Mouse (Mus musculus) left cerebral cortex, adult 18-20 months (tissue): ENCODE results near the gene Smarce1. TPM values are rescaled to one million over a fixed set of nuclear protein-coding genes. Genes with fewer than 3 reads are reported as not detected.
A peak's percentile ranks its signal among the peaks of the same experiment; 100 is the strongest.

Experiments used
- DNase-seq, 2 experiments: peaks; one replicate each; pipeline ENCODE4 v3.0.0; 2021 to 2022; ENCODE audit warnings: low spot score in 2 of 2, mixed read lengths in 1 of 2
- total RNA-seq, 2 experiments: library from RNA; stranded (reverse); gene quantifications; 2 replicates each; pipeline ENCODE4 v1.2.3; 2021

Gene Smarce1
- total RNA-seq, 2 experiments from 2014 or later, result 53.4 to 53.7 TPM

DNA sequence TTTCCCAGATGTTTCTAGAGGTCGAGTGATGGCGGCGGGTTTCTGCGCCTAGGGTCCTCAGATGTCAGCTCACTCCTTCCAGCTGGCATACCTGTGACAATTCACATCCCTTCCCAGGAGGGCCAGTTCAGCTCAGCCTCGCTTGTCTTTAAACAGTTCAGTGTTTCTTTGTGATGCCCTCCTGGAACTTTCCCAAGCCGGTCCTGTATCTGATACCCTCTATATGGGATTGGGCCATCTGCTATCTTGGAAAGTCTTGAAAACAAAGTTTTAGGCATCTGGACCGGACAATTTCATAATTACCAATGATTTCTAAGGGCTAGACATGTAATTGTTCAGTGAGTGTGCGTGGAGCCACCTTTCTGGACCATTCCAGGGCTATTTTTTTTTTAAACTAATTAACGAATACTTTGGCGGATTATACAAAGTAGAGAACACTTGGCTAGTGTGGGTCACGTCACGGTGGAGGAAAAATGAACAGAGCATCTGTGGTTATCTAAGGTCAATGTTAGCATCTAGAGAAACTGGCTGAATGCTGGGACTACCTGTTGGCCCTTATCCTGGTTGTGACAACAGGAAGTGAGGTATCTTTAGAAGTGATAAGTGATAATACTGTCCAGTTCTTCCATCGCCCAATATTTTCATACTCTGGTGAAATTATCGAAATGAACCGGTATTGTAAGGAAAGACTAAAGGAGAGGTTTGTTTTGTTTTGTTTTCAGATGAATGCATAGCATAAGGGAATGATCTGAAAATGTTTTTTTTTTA is 416 bp upstream of the Smarce1 start:
- no peak for DNase-seq

DNA sequence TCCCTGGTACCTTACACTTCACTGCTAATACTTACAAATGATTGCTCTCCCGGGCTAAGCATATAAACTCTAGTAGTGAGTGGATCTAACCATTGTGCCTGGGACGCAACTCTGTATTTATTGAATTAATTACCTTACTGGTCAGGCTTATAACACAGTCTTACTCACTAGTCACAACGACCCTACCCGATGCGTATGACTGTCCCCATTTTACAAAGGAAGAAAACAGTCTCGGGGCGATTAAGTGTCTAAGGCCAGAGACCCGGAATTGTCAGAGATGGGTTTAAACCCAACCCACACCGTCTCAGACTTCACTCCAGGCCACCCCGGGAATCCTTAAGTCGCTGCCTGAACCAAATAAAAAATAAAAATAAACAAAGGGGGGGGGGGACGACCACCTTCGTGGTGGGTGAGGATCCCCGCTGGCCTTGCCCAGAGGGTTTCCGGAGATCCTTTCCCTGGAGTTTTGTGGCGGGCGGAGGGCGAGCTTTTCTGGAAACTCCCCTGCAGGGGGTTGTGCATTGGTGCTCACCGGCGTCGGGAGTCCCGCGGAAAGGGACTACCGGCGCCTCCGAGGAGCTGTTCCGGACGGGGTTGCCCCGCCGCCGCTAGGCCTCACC is 1.1 kb downstream of the Smarce1 start:
- DNase-seq, result no peak

DNA sequence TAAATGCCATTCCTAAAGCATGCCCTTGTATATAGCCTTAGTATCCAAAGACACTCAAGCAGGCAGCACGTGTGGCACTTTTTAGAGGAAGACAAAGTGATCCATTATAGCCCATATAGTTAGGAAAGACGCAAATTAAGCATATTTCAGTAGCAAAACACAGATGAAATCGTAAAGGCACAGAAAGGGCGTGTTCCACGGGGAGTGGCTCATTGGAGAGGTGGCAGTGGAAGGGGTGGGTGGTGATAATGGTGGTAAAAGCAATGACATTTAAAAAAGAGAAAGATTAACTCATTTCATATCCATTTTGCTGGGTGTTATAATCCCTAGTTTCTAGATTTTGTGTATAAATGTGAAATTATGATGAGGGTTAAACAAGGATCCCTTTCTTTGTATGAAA is 4.5 kb downstream of the Smarce1 start:
- no peak for DNase-seq

DNA sequence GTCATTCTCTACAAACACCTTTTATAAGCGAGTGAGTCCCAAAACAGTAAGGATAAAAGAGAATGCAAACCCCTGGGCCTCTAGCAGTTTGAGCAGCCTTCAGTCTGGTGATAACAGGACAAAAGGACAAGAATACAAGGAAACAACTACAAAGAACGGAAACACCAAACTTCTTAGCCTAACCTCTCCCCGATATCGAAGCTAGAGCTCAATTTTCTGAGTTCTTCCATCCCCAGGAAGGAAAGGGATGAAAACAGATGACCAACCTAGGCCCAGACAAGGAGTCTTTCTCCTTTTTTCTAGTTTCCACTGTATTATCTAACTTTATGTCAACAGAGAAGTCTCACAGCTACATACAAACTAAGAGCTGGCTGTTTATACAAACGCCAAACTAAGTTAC is 7.5 kb downstream of the Smarce1 start:
- no peak for DNase-seq

DNA sequence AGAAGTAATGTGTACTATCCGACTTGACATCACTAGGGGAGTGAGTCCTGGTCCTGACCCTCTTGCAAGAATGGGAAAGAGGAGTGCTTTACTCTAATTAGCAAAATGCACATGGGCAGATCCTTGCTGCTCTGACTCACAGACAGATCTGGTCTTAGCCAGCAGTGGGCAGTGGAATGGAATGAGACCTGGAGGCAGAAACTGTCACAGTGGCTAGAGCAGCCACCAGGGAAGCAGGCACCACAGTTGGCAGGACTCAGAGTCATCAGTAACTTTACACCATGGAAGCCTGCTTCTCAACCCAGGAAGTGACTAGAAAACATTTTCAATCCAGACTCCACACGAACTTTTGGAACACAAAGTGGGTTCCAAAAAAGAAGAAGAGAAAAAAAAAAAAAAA is 9.0 kb downstream of the Smarce1 start:
- no peak for DNase-seq

DNA sequence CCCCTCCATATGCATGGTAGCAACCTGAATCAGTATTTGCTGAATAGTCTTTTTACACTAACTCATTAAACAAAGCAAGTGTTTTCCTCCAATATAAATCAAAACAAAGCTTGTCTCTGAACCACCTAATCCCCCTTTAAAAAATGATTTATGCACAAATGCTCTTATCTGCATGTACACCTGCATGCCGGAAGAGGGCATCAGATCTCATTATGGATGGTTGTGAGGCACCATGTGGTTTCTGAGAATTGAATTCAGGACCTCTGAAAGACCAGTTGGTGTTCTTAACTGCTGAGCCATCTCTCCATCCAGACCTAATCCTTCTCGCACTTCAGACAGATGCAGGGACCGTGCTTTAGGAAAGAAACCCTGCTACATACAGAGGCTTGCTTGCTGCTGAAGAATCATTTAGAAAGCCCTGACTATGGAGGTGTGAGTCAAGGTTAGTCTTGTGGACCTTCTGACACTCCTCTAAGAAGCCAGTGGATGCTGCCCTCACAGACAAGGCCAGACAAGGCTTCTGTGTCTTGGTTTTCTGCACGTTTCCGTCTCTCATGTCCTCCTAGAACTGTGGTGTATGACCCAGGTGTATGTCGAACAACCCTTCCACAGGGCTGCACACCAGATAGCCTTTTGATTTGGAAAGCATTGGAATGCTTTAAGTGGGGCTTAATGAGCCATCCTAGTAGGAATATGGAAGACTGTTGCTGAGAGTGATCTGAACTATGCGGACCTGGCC is 13.4 kb downstream of the Smarce1 start:
- no peak for DNase-seq

DNA sequence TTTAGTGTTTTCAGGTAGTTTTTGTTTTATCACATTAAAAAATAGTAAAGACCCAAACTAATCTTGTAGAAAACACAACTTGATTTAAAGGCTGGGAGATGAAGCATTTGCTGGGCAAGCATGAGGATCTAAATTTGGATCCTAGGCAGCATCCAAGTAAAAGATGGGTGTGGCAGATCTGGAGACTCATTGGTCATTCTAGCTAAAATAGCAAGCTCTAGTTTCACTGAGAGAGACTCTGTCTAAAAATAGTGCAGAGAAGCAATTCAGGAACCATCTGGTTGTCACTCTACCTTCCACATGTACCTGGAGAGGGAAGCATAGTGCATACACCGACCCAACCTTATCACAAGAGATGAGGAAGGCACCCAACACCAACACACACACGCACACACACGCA is 14.6 kb downstream of the Smarce1 start:
- DNase-seq, result no peak

DNA sequence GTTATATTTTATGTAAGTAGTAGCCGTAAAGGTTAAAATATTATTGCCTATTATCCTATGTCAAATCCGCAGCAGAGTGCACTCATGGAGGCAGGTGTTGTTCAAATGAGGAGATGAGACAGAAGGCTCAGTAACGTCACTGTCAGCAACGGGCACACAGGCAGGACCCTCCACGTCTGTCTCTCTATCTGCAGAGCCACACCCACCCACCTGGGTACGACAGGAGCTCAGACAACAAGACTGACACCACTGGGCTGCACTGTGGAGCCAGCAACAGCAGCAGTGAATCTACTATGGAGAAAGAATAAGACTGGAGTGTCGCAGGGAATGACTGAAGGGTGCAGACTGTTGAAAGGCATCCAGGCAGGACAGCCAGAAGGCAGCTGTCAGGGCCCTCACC is 18.1 kb downstream of the Smarce1 start:
- DNase-seq, result no peak

DNA sequence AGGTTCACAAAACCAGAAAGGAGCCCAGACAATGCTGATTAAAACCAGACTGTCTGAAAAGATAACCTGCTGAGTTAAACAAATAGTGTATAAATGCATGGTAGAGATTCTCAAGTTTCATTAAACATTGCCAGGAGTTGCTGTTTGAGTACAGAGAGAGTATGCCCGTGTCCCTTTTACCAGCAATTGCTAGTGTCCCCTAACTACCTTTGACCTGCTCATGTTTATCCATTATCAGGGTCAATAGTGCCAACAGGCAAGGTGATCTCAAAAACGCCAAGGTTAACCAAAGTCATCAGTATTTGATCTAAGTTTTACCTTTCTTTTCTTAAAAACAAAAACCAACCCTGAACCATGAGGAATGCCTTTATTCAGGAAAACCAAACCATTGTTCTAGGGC is 18.9 kb downstream of the Smarce1 start:
- no peak for DNase-seq

DNA sequence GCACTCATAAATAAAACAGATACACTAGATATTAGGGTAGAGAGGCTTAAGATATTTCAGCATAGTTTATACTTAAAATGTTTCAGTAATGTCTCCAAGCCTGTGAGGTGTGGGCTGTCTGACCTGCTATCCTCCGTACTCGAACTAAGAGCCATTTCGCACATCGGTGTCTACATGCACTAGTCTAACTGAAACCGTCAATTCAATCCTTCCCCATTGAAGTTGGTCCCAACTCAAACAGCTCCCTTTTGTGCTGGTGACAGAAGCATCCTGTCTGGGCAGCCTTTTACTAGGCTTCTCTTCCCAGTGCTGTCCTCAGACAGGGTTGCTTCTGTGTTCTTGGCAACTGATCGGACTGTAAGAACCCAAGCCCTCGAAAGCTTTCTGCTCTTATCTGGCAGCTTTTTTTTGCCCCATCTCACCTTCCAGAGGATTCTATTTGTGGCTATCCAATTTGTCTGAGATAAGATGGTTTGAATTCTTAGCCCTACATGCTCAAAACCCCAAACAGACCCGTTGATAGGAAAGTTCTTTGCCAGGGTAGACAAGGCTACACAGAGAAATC is 22.6 kb downstream of the Smarce1 start:
- DNase-seq, result no peak

DNA sequence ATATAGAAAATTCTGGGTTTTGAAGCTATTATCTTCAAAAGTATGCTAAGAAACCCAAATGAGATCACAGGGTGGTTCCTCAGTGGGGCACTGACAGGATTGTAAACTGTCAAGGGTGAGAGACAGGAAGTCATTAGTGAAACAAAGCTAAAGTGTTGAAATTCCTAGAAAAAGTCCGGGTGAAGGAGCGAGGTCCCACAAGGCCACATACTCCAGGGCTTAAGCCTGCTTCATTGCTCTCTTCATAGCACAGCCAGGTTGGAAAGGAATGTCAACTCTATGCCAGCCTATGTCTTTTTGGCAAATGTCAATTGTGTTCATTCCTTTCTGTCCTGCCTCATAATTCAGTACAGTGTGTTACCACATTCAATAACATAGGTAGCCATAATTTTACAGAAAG is 23.4 kb downstream of the Smarce1 start:
- DNase-seq, result no peak

DNA sequence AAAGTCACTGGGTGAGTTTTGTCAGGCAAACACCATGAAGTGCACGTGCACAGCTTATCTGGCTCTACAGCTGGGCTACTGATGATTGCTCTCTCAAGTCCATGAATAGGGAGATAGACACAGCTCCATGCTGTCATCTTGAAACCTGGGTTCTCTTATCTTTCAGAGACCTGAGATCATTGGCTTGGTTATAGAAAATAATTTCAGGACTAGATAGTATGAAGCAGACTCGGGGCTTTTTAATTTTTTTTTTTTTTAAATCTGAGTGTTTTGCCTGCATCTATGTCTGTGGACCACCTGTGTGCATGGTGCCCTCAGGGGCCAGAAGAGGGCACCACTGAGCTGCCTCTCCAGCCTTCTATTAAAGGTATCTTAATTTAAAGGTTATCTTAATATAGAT is 23.9 kb downstream of the Smarce1 start:
- DNase-seq, result no peak

DNA sequence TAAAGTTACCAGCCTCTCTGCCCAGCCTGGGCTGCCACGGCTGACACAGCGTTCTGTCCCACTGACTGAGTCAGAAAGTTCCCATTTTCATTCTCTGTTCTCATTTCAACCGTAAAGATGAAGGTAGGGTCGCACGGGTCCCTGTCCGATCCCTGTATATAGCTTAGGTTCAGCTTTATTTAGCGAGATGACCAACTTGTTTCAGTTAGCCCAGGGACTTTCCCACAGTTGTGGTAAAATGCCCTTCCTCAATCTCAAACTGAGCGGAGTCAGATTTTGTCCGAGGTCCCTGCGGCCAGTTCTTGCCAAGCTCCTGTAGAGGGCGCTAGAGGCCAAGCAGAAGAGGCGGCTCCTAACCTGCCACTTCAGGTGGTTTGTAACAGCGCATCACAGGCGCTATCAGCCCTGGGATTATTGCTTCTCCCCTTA is 41.6 kb downstream of the Smarce1 start:
- peak; percentile 48 to 50 for DNase-seq

DNA sequence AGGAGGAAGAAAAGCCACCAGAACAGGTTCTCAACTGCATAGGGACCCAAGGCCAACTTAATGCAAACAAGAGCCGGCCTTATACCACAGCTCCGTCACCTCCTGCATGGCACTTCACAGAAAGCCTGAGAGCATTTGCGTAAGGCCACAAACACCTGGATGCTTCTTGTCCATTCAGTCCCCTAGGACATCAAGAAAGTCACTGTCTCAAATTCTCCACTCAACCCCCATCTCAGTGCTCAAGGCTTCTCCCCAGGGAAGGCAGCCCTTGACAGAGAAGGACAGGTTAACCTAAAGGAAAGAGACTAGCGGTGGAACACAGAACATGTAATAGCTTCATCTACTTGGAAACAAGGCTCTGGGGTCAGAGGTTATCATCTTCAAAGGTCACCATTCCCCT is 43.5 kb downstream of the Smarce1 start:
- DNase-seq, result no peak

DNA sequence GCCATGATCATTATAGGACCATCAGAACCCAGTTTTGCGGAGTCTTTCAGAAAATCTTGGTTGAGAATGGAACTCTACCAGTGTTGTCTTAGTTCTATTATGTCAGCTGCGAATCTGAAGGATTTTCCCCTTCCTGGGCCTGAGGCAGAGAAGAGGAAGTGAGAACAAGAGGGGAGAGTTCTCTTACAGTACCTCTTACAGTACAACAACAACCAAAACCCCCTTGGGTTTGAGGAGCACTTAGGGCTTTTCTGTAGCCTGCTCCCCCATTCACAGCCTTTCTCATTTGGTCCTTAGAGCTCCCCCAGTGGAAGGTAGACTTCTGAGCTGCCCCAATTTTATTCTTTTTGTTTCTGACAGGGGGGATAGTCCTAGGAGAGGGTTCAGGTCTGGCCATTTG is 44.0 kb downstream of the Smarce1 start:
- no peak for DNase-seq

DNA sequence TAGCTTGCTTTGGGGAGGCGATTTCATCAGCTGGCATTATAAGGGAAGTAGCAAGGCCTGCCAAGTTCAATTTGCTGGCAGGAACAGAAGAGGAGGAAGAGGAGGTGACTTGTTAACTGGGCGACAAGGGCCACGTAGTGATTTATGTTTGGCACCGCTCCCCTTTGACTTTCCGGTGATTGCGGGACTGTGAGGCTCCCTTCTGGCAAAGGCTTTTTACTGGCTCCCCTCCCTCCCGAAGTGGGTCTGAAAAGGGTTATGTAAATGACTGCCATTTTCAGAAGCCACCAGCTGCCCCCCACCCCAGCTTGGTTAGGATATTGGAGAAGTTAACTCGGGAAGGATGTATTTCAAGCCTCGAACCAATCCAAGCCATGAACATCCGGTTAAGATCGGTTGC is 48.2 kb downstream of the Smarce1 start:
- DNase-seq, result peak in 1 of 2 experiments; percentile 11

DNA sequence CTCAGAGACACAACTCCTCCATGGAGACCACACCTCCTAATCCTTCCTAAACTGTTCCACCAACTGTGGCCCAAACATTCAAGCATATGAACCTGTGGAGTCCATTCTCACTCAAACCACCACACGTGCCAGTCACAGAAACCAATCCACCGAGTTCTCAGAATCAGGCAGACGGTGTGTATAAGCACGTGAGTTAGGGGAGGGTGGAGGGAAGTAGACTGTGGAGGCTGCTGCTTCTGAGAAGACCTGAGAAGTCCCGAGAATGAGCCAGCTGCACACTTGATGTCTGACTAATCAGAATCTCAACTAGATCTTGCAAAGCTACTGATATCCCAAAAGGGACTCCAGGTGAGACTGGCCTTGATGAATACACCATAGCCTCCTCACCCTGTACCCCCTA is 50.7 kb downstream of the Smarce1 start:
- no peak for DNase-seq

DNA sequence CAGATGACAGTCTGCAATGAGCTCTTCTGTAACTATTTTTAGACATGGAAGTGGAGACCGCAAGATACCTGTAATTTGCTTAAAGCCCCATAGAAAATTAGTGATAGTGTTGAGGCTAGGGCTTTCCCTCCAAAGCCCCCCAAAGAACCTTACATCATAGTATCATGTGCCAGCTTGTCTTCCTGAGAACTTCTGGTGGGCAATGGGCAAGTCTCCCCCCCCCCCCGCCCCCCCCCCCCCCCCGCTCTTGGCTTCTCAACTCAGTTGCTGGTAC is 53.0 kb downstream of the Smarce1 start:
- DNase-seq, result no peak

DNA sequence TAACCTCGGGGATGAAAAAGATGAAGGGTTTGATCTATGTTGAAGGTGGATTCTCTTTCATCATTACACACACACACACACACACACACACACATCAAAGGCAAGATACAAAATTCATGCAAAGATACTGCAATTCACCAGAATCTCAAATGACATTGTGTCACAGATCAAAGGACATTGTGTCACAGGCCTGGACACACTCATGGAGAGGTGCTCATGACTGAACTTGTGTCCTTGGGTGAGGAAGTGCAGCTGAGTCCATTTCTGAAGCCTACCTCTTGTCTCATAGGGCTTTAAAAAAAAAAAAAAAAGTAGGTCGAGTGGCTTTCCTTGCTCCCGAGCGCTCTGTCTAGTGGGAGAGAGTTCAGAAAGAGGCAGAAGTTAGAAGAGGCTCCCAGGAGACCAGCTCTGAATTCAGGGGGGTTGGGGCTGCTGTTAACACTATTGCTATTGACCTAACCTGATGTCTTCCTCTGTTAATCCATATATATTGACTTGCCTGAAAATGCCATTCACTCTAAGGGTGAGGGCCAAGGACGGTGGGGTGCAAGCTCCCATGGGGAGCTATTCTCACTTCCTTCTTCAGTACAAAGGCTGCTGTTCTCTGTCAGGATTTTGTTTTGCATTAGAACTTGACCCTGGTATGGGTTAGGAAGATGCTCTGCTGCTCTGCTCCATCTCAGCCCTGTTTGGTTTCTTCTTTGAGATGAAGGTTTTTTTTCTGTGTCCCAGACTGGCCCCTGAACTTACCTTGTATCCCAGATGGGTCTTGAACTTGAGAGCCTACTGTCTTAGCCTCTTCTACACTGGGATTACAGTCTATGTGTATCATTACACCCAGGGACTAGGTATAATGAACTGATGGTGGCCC is 53.5 kb downstream of the Smarce1 start:
- no peak for DNase-seq

DNA sequence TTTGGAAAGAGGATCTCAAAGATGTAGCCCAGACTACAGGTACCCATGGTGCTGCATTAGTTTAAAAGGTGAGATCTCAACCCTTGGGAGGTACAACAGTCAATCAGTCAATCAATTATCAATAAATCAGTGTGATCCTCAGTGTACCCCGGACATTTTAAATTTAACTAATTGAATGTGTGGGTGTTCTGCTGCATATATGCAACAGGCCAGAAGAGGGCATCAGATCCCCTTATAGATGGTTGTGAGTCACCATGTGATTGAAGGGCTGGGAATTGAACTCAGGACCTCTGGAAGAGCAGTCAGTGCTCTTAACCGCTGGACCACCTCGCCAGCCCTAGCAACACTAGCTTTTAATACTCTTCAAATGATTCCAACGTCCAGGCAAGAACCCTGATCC is 58.8 kb downstream of the Smarce1 start:
- no peak for DNase-seq

DNA sequence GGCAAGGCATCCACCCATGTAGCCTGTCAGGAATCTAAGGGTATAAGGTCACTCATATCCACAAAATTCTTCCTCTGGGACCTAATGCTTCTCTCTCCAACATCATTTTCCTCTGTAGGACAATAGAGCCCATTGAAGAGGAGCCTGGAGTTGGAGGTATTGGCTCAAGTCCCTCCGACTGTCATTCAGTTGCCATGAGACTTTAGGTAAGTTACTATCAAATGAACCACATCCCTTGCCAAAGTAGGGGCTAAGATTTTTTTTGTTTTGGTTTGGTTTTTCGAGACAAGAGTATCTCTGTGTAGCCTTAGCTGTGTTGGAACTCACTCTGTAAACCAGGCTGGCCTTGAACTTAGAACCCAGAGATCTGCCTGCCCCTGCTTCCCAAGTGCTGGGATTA is 59.4 kb downstream of the Smarce1 start:
- DNase-seq, result no peak
